Mouse (Mus musculus): ENCODE results near the gene Trip12. TPM values are rescaled to one million over a fixed set of nuclear protein-coding genes. Genes with fewer than 3 reads are reported as not detected.

The Trip12 gene
- polyA plus RNA-seq, 1 experiment from 2014 or later, result 115 TPM

DNA sequence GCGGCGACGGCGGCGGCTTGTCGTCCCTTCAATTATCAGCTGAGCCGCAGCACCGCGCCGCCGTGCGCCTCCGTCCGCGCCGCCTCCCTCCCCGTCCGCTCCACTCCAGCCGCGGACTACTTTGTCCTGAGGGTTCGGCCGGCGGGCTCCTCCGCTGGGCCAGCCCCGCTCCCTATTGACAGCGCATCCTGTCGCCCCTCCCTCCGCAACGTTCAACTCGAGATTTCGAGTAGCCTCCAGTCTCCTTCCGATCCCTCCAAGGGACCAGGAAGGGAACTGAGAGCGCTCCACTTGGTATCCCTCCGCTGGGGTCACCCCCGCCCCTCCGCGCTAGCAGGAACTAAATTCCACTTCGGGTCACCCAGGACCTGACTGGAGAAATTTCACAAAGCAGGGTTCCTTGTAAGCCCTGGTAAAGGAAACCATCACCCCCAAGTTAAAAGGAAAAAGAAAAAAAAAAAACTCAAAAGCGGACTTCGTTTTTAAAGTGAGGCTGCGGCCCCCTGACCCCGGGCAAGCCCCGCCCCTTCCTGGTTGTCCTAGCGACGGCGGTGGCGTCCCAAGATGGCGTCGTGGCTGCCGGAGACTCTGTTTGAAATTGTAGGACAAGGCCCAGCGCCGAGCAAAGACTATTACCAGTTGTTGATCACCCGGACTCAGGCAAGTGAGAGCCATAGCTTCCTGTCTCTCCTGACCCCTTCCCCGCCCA is 853 bp downstream of the Trip12 start, which contains the start of gene Fbxo36:
TSS of gene Fbxo36 (plus strand) at position 533 of the 709 bp plus-strand sequence.
- Histone ChIP-seq H3K4me1 (peaks cover 19% of the 10 kb centered on the region), H3K4me3 (peak within 1 kb of the TSS; percentile 92), H3K9me3 (no peaks in the 10 kb centered on the region), H3K4me2 (replicated peaks) (peak within 1 kb of the TSS; percentile 61), H3K36me3 (peaks cover 4% of the 10 kb centered on the region; the same call in 1 of the 2 replicates), H3K9ac (replicated peaks) (peak within 1 kb of the TSS; percentile 95), H3K27ac (replicated peaks) (peak within 1 kb of the TSS; percentile 98), H3K27me3 (no peaks in the 10 kb centered on the region)
- peak; percentile 91 for ATAC-seq (ENCODE audit: low FRiP score, low read depth)
- under 1% methylated on average over 30 of the region's 54 CpGs for WGBS

DNA sequence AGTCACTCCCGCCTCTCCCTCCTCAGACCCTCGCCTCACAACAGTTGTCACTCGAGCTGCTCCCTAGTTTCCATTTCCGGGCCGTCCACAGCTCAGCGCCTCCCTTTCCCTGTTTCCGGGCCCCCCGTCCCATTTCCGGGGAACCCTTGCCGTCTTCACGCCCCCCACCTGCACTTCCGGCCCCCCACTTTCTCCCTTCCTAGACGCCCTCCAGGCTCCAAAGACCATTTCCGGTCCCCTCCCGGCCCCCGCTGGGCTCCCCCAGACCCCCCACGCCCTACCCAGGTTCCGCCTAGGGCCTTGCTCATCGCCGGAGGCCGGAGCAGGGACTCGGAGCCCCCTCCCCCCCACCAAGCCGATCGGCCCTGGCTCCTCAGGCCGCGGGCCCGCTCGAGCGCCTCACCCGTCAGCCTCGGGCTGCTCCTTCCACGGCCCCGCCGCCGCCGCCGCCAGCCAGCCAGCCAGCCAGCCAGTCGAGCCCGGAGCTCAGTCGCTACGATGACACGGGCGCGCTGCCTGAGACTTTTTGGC is 1.6 kb downstream of the Trip12 start:
- Histone ChIP-seq H3K4me2 (replicated peaks) (peak overlapping the region; percentile 61), H3K9me3 (no peaks in the 10 kb centered on the region), H3K4me1 (peaks cover 19% of the 10 kb centered on the region), H3K36me3 (peaks cover 4% of the 10 kb centered on the region; the same call in 1 of the 2 replicates), H3K9ac (replicated peaks) (peak overlapping the region; percentile 95), H3K27ac (replicated peaks) (peak overlapping the region; percentile 98), H3K4me3 (peak overlapping the region; percentile 92), H3K27me3 (no peaks in the 10 kb centered on the region)
- peak; percentile 60 for ATAC-seq (ENCODE audit: low FRiP score, low read depth)
- 1% methylated on average over 36 of the region's 44 CpGs for WGBS

DNA sequence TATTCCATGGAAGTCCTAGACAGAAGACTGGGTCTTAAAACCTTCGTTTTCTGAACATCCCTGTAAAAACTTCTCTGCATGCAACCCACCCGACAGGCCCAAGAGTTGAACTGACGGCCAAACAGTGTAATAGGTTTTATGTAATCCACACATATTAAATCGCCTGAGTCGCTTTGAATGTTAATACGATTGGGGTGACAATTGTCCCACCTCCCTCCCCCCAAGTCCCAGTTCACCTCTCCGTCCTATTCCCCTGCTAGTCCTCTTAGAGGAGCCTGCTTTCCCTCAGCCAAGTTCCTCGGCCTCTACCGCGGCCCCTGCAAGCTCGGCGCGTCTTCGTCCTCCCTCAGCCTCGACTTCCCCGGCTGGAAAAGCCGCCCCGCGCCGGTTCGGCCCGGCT is 2.2 kb downstream of the Trip12 start:
- Histone ChIP-seq H3K36me3 (peaks cover 10% of the 10 kb centered on the region), H3K9ac (replicated peaks) (peak overlapping the region; percentile 95), H3K27me3 (no peaks in the 10 kb centered on the region), H3K4me2 (replicated peaks) (peak overlapping the region; percentile 61), H3K4me1 (peaks cover 19% of the 10 kb centered on the region), H3K9me3 (no peaks in the 10 kb centered on the region), H3K4me3 (peak overlapping the region; percentile 92), H3K27ac (replicated peaks) (peak overlapping the region; percentile 98)
- WGBS, result 0% methylated on average over 22 of the region's 22 CpGs
- ATAC-seq (ENCODE audit: low FRiP score, low read depth), result peak; percentile 1; the same call in 1 of the 2 replicates

DNA sequence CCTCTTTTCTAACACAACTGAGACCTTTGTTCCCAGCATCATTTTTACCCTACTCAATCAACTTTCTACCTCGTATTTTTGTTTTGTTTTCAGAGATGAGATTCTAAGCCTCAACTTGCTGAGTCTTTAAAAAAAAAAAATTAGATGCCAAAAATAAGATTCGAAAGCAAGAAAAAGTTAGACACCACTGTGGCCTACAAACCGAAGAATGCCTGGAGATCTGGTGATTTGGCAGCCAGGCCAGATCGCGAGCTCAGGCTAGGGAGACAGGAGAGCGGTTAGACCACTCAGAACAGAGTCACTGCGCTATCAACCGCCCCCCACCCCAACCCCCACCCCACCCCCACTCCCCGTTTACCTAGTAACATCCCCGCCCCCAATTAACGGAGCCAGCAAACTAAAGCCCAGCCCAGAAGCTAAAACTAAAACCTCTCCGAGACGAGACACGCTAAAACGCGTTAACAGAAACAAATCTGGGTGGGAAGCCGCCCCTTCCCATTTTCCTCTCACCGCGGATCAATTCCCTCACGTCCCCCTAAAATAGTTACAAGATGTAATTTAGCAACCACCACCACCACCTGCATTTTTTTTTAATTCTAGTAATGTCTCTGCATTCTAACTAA is 2.7 kb downstream of the Trip12 start:
- H3K4me1 ChIP-seq, result peaks cover 19% of the 10 kb centered on the region
- H3K9me3 ChIP-seq, result no peaks in the 10 kb centered on the region
- H3K27ac ChIP-seq (replicated peaks), result no peak overlapping the region; the same call in 1 of the 2 replicates
- peak overlapping the region; percentile 61 for H3K4me2 ChIP-seq (replicated peaks)
- H3K4me3 ChIP-seq, result peak overlapping the region; percentile 92
- 10% methylated on average over 20 of the region's 20 CpGs for WGBS
- peaks cover 11% of the 10 kb centered on the region for H3K36me3 ChIP-seq
- ATAC-seq (ENCODE audit: low FRiP score, low read depth), result no peak
- H3K9ac ChIP-seq (replicated peaks), result peak overlapping the region; percentile 95
- no peaks in the 10 kb centered on the region for H3K27me3 ChIP-seq

DNA sequence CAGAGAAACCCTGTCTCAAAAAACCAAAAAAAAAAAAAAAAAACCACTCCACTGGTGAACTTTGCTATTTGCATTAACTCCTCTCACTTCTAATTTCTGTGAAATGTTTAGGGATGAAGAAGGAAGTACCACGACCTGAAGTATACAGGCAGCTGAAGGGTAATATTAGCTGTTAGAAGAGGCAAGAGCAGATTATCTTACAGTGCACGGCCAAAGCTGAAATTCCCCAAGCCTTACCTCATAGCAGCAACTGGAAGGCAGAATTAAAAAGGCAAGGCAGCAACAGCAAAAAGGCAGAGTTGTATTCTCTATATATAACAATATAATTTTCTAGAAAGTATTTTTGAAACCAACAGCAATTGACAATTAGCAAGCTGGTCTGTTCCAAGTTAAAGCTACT is 15.2 kb downstream of the Trip12 start:
- H3K9ac ChIP-seq (replicated peaks), result no peak overlapping the region
- H3K36me3 ChIP-seq, result peaks cover 25% of the 10 kb centered on the region
- 94% methylated on average over 2 of the region's 2 CpGs for WGBS
- H3K4me2 ChIP-seq (replicated peaks), result no peak overlapping the region
- H3K4me3 ChIP-seq, result no peak overlapping the region
- no peaks in the 10 kb centered on the region for H3K27me3 ChIP-seq
- ATAC-seq (ENCODE audit: low FRiP score, low read depth), result no peak
- H3K9me3 ChIP-seq, result no peaks in the 10 kb centered on the region
- H3K27ac ChIP-seq (replicated peaks), result no peak overlapping the region
- H3K4me1 ChIP-seq, result no peaks in the 10 kb centered on the region

DNA sequence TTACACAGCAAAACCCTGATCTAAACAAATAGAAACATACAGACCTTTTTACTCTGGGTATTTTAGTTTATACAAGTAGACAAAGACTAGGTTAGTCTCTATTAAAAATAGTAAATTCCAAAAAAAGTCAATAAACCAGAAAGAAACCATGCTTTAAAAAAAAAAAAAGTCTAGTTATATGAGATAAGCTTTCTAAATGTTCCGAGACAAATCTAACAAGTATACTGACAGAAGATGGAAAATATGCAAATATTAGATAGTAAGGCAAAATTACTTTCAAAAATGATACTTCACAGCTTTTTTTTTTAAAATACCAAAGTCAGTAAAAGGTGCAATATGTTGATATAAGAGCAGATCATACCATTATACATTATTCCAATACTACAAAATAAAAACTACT is 22.7 kb downstream of the Trip12 start:
- Histone ChIP-seq H3K4me3 (no peak overlapping the region), H3K9me3 (no peaks in the 10 kb centered on the region), H3K27ac (replicated peaks) (no peak overlapping the region), H3K4me2 (replicated peaks) (no peak overlapping the region), H3K4me1 (no peaks in the 10 kb centered on the region), H3K27me3 (no peaks in the 10 kb centered on the region), H3K9ac (replicated peaks) (no peak overlapping the region), H3K36me3 (peaks cover 15% of the 10 kb centered on the region)
- ATAC-seq (ENCODE audit: low FRiP score, low read depth), result no peak
- WGBS, result 94% methylated on average over 1 of the region's 1 CpGs

DNA sequence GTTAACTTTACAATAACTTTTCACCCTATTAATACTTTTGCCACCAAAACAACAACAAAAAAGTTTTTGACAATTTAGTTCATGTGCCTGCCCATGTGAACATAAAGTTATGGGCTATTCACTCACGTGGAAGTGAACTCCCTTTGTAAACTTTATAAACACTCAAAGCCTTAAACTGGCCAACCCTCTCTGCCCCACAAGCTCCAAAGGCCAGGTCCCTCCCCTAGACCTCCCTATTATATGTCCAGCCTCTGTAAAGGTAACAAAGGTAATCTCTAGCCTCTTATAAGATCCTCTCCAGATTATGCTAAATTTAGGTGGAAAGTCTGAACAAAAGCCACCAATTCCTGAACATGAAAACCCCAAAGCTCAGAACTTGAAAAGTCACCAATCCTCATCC is 36.5 kb downstream of the Trip12 start:
- WGBS, result 88% methylated on average over 1 of the region's 1 CpGs
- ATAC-seq (ENCODE audit: low FRiP score, low read depth), result no peak

DNA sequence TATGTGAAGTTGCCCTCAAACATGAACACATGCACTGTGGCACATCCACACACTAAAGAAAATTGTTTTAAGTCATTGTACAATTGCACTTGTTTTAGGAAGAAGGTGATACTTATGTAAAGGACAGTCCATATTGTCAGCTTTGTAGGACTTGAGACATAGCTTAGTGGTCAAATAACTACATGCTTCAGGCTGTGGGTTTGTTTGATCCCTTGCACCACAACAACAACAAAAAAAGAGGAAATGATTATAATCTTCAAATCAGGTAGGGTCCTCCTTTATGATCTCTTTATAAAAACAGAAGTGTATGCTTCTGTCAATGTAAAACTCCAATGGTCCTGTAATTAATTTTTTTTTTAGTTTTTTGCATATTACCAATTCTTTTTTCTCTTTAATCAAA is 41.1 kb downstream of the Trip12 start:
- no peak overlapping the region for H3K9ac ChIP-seq (replicated peaks)
- no peak overlapping the region for H3K4me3 ChIP-seq
- ATAC-seq (ENCODE audit: low FRiP score, low read depth), result no peak
- no peaks in the 10 kb centered on the region for H3K4me1 ChIP-seq
- no peak overlapping the region for H3K4me2 ChIP-seq (replicated peaks)
- H3K36me3 ChIP-seq, result peaks cover 1% of the 10 kb centered on the region
- H3K9me3 ChIP-seq, result no peaks in the 10 kb centered on the region
- H3K27ac ChIP-seq (replicated peaks), result no peak overlapping the region
- H3K27me3 ChIP-seq, result no peaks in the 10 kb centered on the region

More for the DNA sequence above, 36.5 kb downstream of the Trip12 start:
- H3K36me3 ChIP-seq, result no peaks in the 10 kb centered on the region
- no peaks in the 10 kb centered on the region for H3K27me3 ChIP-seq
- H3K4me3 ChIP-seq, result no peak overlapping the region
- no peak overlapping the region for H3K27ac ChIP-seq (replicated peaks)
- H3K9ac ChIP-seq (replicated peaks), result no peak overlapping the region
- H3K4me2 ChIP-seq (replicated peaks), result no peak overlapping the region
- no peaks in the 10 kb centered on the region for H3K4me1 ChIP-seq
- H3K9me3 ChIP-seq, result no peaks in the 10 kb centered on the region

DNA sequence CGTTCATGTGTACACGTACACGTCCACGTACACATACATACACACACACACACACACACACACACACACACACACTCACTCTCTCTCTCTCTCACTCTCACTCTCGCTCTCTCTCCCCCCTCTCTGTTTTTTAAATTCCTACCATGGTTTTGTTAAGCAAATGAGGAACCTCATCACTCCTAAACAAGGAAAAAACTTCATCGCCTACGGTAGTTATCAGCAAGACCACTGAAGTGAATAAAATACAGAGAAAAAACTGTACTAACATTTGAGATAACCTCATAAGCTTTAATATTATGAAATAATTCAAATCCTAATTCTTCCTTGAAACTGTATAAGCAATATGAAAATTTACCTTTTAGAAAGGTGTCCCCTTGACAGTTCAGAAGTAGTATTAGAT is 45.0 kb downstream of the Trip12 start:
- Histone ChIP-seq H3K4me1 (no peaks in the 10 kb centered on the region), H3K27ac (replicated peaks) (no peak overlapping the region), H3K27me3 (no peaks in the 10 kb centered on the region), H3K4me2 (replicated peaks) (no peak overlapping the region), H3K9me3 (no peaks in the 10 kb centered on the region), H3K36me3 (peaks cover 34% of the 10 kb centered on the region), H3K4me3 (no peak overlapping the region), H3K9ac (replicated peaks) (no peak overlapping the region)
- WGBS, result 96% methylated on average over 7 of the region's 7 CpGs
- no peak for ATAC-seq (ENCODE audit: low FRiP score, low read depth)

DNA sequence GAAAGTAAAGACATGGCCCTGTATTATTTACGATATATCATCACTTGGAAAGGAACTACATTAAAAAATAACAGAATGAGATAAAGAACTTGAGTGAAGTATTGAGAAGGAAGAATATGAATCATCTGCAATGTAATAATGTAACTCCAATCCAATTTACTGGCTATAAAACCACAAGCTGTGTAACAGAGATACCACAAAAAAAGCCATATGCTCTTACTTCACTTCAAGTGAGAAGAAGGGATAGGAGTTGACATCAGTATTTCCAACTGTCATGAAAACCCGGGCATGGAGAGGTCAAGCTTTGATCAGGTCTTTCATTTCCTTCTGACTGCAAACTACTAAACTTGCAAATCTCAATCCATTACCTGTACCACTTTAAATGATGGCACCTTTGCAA is 48.9 kb downstream of the Trip12 start:
- H3K9ac ChIP-seq (replicated peaks), result no peak overlapping the region
- 92% methylated on average over 2 of the region's 2 CpGs for WGBS
- peaks cover 51% of the 10 kb centered on the region for H3K36me3 ChIP-seq

DNA sequence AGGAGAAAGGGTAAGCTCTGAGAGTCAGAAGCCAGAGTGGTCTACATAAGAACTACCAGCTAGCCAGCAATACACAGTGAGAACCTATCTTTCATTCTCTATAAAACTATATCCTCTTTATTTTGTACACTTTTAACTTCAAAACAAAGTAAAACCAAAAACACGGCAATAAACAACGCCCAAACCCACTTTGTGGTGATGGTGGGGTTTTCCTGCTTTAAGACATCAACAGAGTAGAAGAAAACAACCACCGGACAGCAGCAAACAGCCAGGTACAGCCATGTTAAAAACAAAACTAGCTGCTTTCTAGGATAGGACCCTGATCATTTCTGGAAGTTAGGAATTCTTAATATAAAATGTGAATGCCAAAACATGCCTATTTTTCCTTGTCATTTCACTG is 59.7 kb downstream of the Trip12 start:
- no peak overlapping the region for H3K4me3 ChIP-seq
- H3K36me3 ChIP-seq, result peaks cover 19% of the 10 kb centered on the region
- no peaks in the 10 kb centered on the region for H3K4me1 ChIP-seq
- H3K9me3 ChIP-seq, result no peaks in the 10 kb centered on the region
- WGBS, result 92% methylated on average over 3 of the region's 3 CpGs
- no peak overlapping the region for H3K4me2 ChIP-seq (replicated peaks)
- no peak for ATAC-seq (ENCODE audit: low FRiP score, low read depth)
- no peak overlapping the region for H3K9ac ChIP-seq (replicated peaks)
- no peaks in the 10 kb centered on the region for H3K27me3 ChIP-seq
- H3K27ac ChIP-seq (replicated peaks), result no peak overlapping the region

More for the DNA sequence above, 48.9 kb downstream of the Trip12 start:
- Histone ChIP-seq H3K4me1 (no peaks in the 10 kb centered on the region), H3K27ac (replicated peaks) (no peak overlapping the region), H3K4me3 (no peak overlapping the region), H3K4me2 (replicated peaks) (no peak overlapping the region), H3K9me3 (no peaks in the 10 kb centered on the region), H3K27me3 (no peaks in the 10 kb centered on the region)
- no peak for ATAC-seq (ENCODE audit: low FRiP score, low read depth)

DNA sequence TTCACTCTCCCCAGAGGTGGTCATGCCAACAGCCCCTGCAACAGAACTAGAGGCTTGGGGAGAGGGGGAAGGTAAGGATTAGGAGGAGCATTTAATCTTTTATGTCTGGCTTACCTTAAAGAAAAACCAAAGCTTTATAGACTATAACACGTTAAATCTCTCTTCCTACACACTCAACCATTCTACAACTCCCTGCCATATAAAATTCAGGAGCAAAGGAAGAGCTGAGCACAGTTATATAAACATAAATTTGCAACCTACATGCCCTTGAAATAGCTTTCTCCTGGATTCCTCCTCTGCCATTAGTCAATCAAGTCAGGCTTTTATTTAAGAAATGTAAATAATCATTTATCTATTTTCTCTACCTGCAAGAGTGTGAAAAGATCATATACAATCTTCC is 62.9 kb downstream of the Trip12 start:
- Histone ChIP-seq H3K4me3 (no peak overlapping the region), H3K9me3 (no peaks in the 10 kb centered on the region), H3K27me3 (no peaks in the 10 kb centered on the region), H3K9ac (replicated peaks) (no peak overlapping the region), H3K4me1 (no peaks in the 10 kb centered on the region), H3K27ac (replicated peaks) (no peak overlapping the region), H3K36me3 (peaks cover 21% of the 10 kb centered on the region; the same call in 1 of the 2 replicates), H3K4me2 (replicated peaks) (no peak overlapping the region)
- WGBS, result 93% methylated on average over 1 of the region's 1 CpGs
- ATAC-seq (ENCODE audit: low FRiP score, low read depth), result no peak
